Mouse (Mus musculus) midbrain, embryonic 13.5 days (tissue): Measurements from ENCODE around the gene Fcer2a. TPM values are rescaled to one million over a fixed set of nuclear protein-coding genes. Genes with fewer than 3 reads are reported as not detected.

ENCODE experiments used
- ATAC-seq: fragments of 200-750 bp; cut with Nextera tagmentation; 2 replicates; pipeline ENCODE4 v1.8.0; 2017; ENCODE audit warnings: mild to moderate bottlenecking, moderate TSS enrichment, moderate library complexity
- H3K27ac ChIP-seq: fragments of 300-500 bp; sonication (generic); 2 replicates; pipeline ENCODE4 v1.5.1; 2015; ENCODE audit warnings: inconsistent platforms, mild to moderate bottlenecking, moderate library complexity
- H3K27me3 ChIP-seq: fragments of 300-500 bp; sonication (generic); 2 replicates; pipeline ENCODE4 v1.6.1; 2015; ENCODE audit warnings: mild to moderate bottlenecking, inconsistent platforms
- H3K36me3 ChIP-seq: fragments of 300-500 bp; sonication (generic); 2 replicates; pipeline ENCODE4 v1.6.1; 2015; ENCODE audit warnings: mild to moderate bottlenecking, inconsistent platforms
- H3K4me1 ChIP-seq: fragments of 300-500 bp; sonication (generic); replicated peaks from 2 replicates; pipeline ENCODE4 v1.6.1; 2015; ENCODE audit warnings: inconsistent platforms
- H3K4me2 ChIP-seq: fragments of 300-500 bp; sonication (generic); replicated peaks from 2 replicates; pipeline ENCODE4 v1.6.1; 2015; ENCODE audit warnings: moderate library complexity, mild to moderate bottlenecking, inconsistent platforms
- H3K4me3 ChIP-seq: fragments of 300-500 bp; sonication (generic); replicated peaks from 2 replicates; pipeline ENCODE4 v1.5.1; 2015; ENCODE audit warnings: mild to moderate bottlenecking, inconsistent platforms
- H3K9ac ChIP-seq: fragments of 300-500 bp; sonication (generic); replicated peaks from 2 replicates; pipeline ENCODE4 v1.6.1; 2015; ENCODE audit warnings: mild to moderate bottlenecking, inconsistent platforms
- H3K9me3 ChIP-seq: fragments of 300-500 bp; sonication (generic); 2 replicates; pipeline ENCODE4 v1.6.1; 2016; ENCODE audit warnings: mild to moderate bottlenecking, inconsistent platforms
- WGBS: fragments of 180-500 bp; shearing (Covaris S2); methylation state at CpG from one replicate; pipeline ENCODE4 v1.1.7; 2015; 5-methylcytosine and 5-hydroxymethylcytosine counted together
- polyA plus RNA-seq: library from polyadenylated mRNA; unstranded; fragments of >200 nt; fragmentation: Nextera tagmentation; extraction: Ambion mirVana; gene quantifications from 2 replicates; pipeline ENCODE4 v1.2.1, GENCODE M21; 2015

Fcer2a gene
- polyA plus RNA-seq, 1 experiment from 2014 or later: 0.23 TPM

GRCm38 (mm10) chr8:3671980-3672491 lies 21.9 kb downstream of the Fcer2a start, which contains the start of gene Fcor:
Gene Fcor, minus strand, starts transcription at chr8:3672362.
- peak within 1 kb of the TSS; percentile 47 for H3K4me3 ChIP-seq
- peak within 1 kb of the TSS; percentile 70 for H3K27ac ChIP-seq
- no peaks in the 10 kb centered on the region for H3K27me3 ChIP-seq
- H3K4me2 ChIP-seq: peak within 1 kb of the TSS; percentile 53
- H3K9ac ChIP-seq: peak within 1 kb of the TSS; percentile 55
- H3K9me3 ChIP-seq: no peaks in the 10 kb centered on the region
- ATAC-seq: peak; percentile 88
- H3K4me1 ChIP-seq: peaks cover 5% of the 10 kb centered on the region
- WGBS: under 1% methylated on average over 23 of the region's 23 CpGs
- H3K36me3 ChIP-seq: no peaks in the 10 kb centered on the region

GRCm38 (mm10) chr8:3670388-3670787 lies 23.6 kb downstream of the Fcer2a start:
- H3K4me2 ChIP-seq: no peak overlapping the region
- no peaks in the 10 kb centered on the region for H3K27me3 ChIP-seq
- H3K4me1 ChIP-seq: no peaks in the 10 kb centered on the region; the same call in 1 of the 2 replicates
- WGBS: 87% methylated on average over 2 of the region's 2 CpGs
- no peaks in the 10 kb centered on the region for H3K36me3 ChIP-seq
- H3K9me3 ChIP-seq: no peaks in the 10 kb centered on the region
- no peak overlapping the region for H3K4me3 ChIP-seq
- no peak overlapping the region for H3K9ac ChIP-seq
- no peak for ATAC-seq
- H3K27ac ChIP-seq: no peak overlapping the region

GRCm38 (mm10) chr8:3665507-3665906 lies 28.5 kb downstream of the Fcer2a start, which contains the start of gene Mcemp1:
Gene Mcemp1, plus strand, starts transcription at chr8:3665754.
- no peaks in the 10 kb centered on the region for H3K36me3 ChIP-seq

GRCm38 (mm10) chr8:3664405-3664804 lies 29.6 kb downstream of the Fcer2a start:
- ATAC-seq: no peak

More at GRCm38 (mm10) chr8:3665507-3665906, 28.5 kb downstream of the Fcer2a start, which contains the start of gene Mcemp1:
- Histone ChIP-seq H3K9me3 (no peaks in the 10 kb centered on the region), H3K4me3 (no peak within 1 kb of the TSS), H3K4me2 (no peak within 1 kb of the TSS), H3K9ac (no peak within 1 kb of the TSS), H3K4me1 (no peaks in the 10 kb centered on the region), H3K27me3 (no peaks in the 10 kb centered on the region), H3K27ac (no peak within 1 kb of the TSS)
- 78% methylated on average over 6 of the region's 6 CpGs for WGBS
- ATAC-seq: no peak

GRCm38 (mm10) chr8:3660889-3661288 lies 33.1 kb downstream of the Fcer2a start:
- Histone ChIP-seq H3K9me3 (no peaks in the 10 kb centered on the region), H3K27me3 (no peaks in the 10 kb centered on the region), H3K27ac (no peak overlapping the region), H3K4me2 (no peak overlapping the region), H3K4me3 (no peak overlapping the region), H3K9ac (no peak overlapping the region), H3K36me3 (no peaks in the 10 kb centered on the region), H3K4me1 (peaks cover 9% of the 10 kb centered on the region)
- 89% methylated on average over 8 of the region's 8 CpGs for WGBS
- no peak for ATAC-seq

More at GRCm38 (mm10) chr8:3664405-3664804, 29.6 kb downstream of the Fcer2a start:
- no peak overlapping the region for H3K27ac ChIP-seq
- H3K4me2 ChIP-seq: no peak overlapping the region
- 70% methylated on average over 5 of the region's 5 CpGs for WGBS
- no peaks in the 10 kb centered on the region for H3K36me3 ChIP-seq
- no peaks in the 10 kb centered on the region for H3K4me1 ChIP-seq
- no peak overlapping the region for H3K9ac ChIP-seq
- H3K27me3 ChIP-seq: no peaks in the 10 kb centered on the region
- no peak overlapping the region for H3K4me3 ChIP-seq
- H3K9me3 ChIP-seq: no peaks in the 10 kb centered on the region

GRCm38 (mm10) chr8:3656725-3657381 lies 37.1 kb downstream of the Fcer2a start:
- no peak overlapping the region for H3K27ac ChIP-seq
- H3K4me3 ChIP-seq: no peak overlapping the region
- peak overlapping the region; percentile 29 for H3K4me2 ChIP-seq
- 16% methylated on average over 7 of the region's 7 CpGs for WGBS
- ATAC-seq: peak; percentile 58; the same call in 1 of the 2 replicates
- 0 out of 2 replicates have a peak overlapping the region, but pooled peaks have one; percentile 1 for H3K9ac ChIP-seq
- no peaks in the 10 kb centered on the region for H3K36me3 ChIP-seq
- H3K27me3 ChIP-seq: no peaks in the 10 kb centered on the region
- H3K9me3 ChIP-seq: no peaks in the 10 kb centered on the region
- H3K4me1 ChIP-seq: peaks cover 9% of the 10 kb centered on the region

- Histone ChIP-seq H3K4me1 (peaks cover 9% of the 10 kb centered on the region), H3K4me2 (no peak within 1 kb of the TSS), H3K4me3 (no peak within 1 kb of the TSS), H3K9ac (no peak within 1 kb of the TSS), H3K36me3 (no peaks in the 10 kb centered on the region), H3K27ac (no peak within 1 kb of the TSS), H3K9me3 (no peaks in the 10 kb centered on the region), H3K27me3 (no peaks in the 10 kb centered on the region)
- WGBS: 74% methylated on average over 3 of the region's 3 CpGs
- ATAC-seq: no peak
Measured at GRCm38 (mm10) chr8:3655526-3655925, 38.4 kb downstream of the Fcer2a start, which contains the start of gene Retn. Gene Retn, plus strand, starts transcription at chr8:3655770.

GRCm38 (mm10) chr8:3654726-3655508 lies 39.1 kb downstream of the Fcer2a start:
- Histone ChIP-seq H3K27ac (no peak overlapping the region), H3K36me3 (no peaks in the 10 kb centered on the region), H3K9me3 (no peaks in the 10 kb centered on the region), H3K4me2 (no peak overlapping the region), H3K4me1 (peaks cover 9% of the 10 kb centered on the region), H3K27me3 (no peaks in the 10 kb centered on the region), H3K9ac (no peak overlapping the region), H3K4me3 (no peak overlapping the region)
- no peak for ATAC-seq
- 75% methylated on average over 11 of the region's 11 CpGs for WGBS

- Histone ChIP-seq H3K4me2 (no peak overlapping the region), H3K36me3 (no peaks in the 10 kb centered on the region), H3K27me3 (no peaks in the 10 kb centered on the region), H3K9ac (no peak overlapping the region), H3K9me3 (no peaks in the 10 kb centered on the region), H3K27ac (no peak overlapping the region), H3K4me1 (peaks cover 9% of the 10 kb centered on the region), H3K4me3 (no peak overlapping the region)
- ATAC-seq: no peak
- 70% methylated on average over 3 of the region's 3 CpGs for WGBS
Measured at GRCm38 (mm10) chr8:3652845-3653244, 41.1 kb downstream of the Fcer2a start.

- no peaks in the 10 kb centered on the region for H3K9me3 ChIP-seq
- H3K9ac ChIP-seq: no peak overlapping the region
- WGBS: 48% methylated on average over 1 of the region's 1 CpGs
- ATAC-seq: no peak
- no peak overlapping the region for H3K27ac ChIP-seq
- H3K36me3 ChIP-seq: no peaks in the 10 kb centered on the region
- no peak overlapping the region for H3K4me3 ChIP-seq
- no peak overlapping the region for H3K4me2 ChIP-seq
- no peaks in the 10 kb centered on the region for H3K27me3 ChIP-seq
- no peaks in the 10 kb centered on the region for H3K4me1 ChIP-seq
Measured at GRCm38 (mm10) chr8:3648990-3649389, 45.0 kb downstream of the Fcer2a start.

GRCm38 (mm10) chr8:3648268-3648667 lies 45.7 kb downstream of the Fcer2a start:
- Histone ChIP-seq H3K36me3 (no peaks in the 10 kb centered on the region), H3K27ac (no peak overlapping the region), H3K4me3 (no peak overlapping the region), H3K4me2 (no peak overlapping the region), H3K9me3 (no peaks in the 10 kb centered on the region), H3K9ac (no peak overlapping the region), H3K4me1 (no peaks in the 10 kb centered on the region), H3K27me3 (no peaks in the 10 kb centered on the region)
- ATAC-seq: no peak
- WGBS: 73% methylated on average over 2 of the region's 2 CpGs

- Histone ChIP-seq H3K4me1 (no peaks in the 10 kb centered on the region), H3K9ac (no peak overlapping the region), H3K4me2 (no peak overlapping the region), H3K36me3 (no peaks in the 10 kb centered on the region), H3K27me3 (no peaks in the 10 kb centered on the region), H3K9me3 (no peaks in the 10 kb centered on the region), H3K27ac (no peak overlapping the region), H3K4me3 (no peak overlapping the region)
- ATAC-seq: no peak
- 84% methylated on average over 4 of the region's 4 CpGs for WGBS
Measured at GRCm38 (mm10) chr8:3647561-3647960, 46.4 kb downstream of the Fcer2a start.
